Mouse (Mus musculus) midbrain, embryonic 14.5 days (tissue): ENCODE data around the gene Fitm1. TPM values are rescaled to one million over a fixed set of nuclear protein-coding genes. Genes with fewer than 3 reads are reported as not detected.

Experiments used
- ATAC-seq: fragments of 200-750 bp; cut with Nextera tagmentation; 2 replicates; pipeline ENCODE4 v1.8.0; 2017; ENCODE audit warnings: moderate number of reproducible peaks, moderate library complexity; ENCODE audit not compliant: low FRiP score, low TSS enrichment
- DNase-seq: peaks from one replicate; pipeline ENCODE4 v3.0.0-alpha.2; 2015
- H3K27ac ChIP-seq: fragments of 300-500 bp; sonication (generic); replicated peaks from 2 replicates; pipeline ENCODE4 v1.5.1; 2014; ENCODE audit warnings: mild to moderate bottlenecking, low read depth, low read length, moderate library complexity
- H3K27me3 ChIP-seq: fragments of 300-500 bp; sonication (generic); 2 replicates; pipeline ENCODE4 v1.6.1; 2014; ENCODE audit warnings: low read length, control low read depth, mixed read lengths; ENCODE audit not compliant: control insufficient read depth, insufficient read depth
- H3K36me3 ChIP-seq: fragments of 300-500 bp; sonication (generic); 2 replicates; pipeline ENCODE4 v1.6.1; 2014; ENCODE audit warnings: low read length, control low read depth; ENCODE audit not compliant: control insufficient read depth, insufficient read depth
- H3K4me1 ChIP-seq: fragments of 300-500 bp; sonication (generic); 2 replicates; pipeline ENCODE4 v1.6.1; 2014; ENCODE audit warnings: mild to moderate bottlenecking, antibody characterized with exemption, low read length, control low read depth; ENCODE audit not compliant: control insufficient read depth, insufficient read depth
- H3K4me2 ChIP-seq: fragments of 300-500 bp; sonication (generic); 2 replicates; pipeline ENCODE4 v1.6.1; 2014; ENCODE audit warnings: mild to moderate bottlenecking, low read length, moderate library complexity
- H3K4me3 ChIP-seq: fragments of 300-500 bp; sonication (generic); replicated peaks from 2 replicates; pipeline ENCODE4 v1.5.1; 2014; ENCODE audit warnings: low read depth, low read length
- H3K9ac ChIP-seq: fragments of 300-500 bp; sonication (generic); replicated peaks from 2 replicates; pipeline ENCODE4 v1.6.1; 2014; ENCODE audit warnings: mild to moderate bottlenecking, low read length, moderate library complexity
- H3K9me3 ChIP-seq: fragments of 300-500 bp; sonication (generic); 2 replicates; pipeline ENCODE4 v1.6.1; 2016; ENCODE audit warnings: low read length, control low read depth, mixed read lengths; ENCODE audit not compliant: control insufficient read depth
- WGBS: fragments of 180-500 bp; shearing (Covaris S2); extraction: QIAGEN DNeasy Blood & Tissue Kit; methylation state at CpG from one replicate; pipeline ENCODE4 v1.1.7; 2014; 5-methylcytosine and 5-hydroxymethylcytosine counted together
- polyA plus RNA-seq: library from polyadenylated mRNA; unstranded; fragments of >200 nt; fragmentation: Nextera tagmentation; extraction: Ambion mirVana; gene quantifications from 2 replicates; pipeline ENCODE4 v1.2.1, GENCODE M21; 2014

Fitm1 gene
- polyA plus RNA-seq, 1 experiment from 2014 or later = not detected

GRCm38 (mm10) chr14:55585566-55585960 is 10.1 kb downstream of the Fitm1 start:
- H3K4me3 ChIP-seq = no peak overlapping the region
- 68% methylated on average over 6 of the region's 6 CpGs for WGBS
- H3K4me2 ChIP-seq = peak overlapping the region; percentile 68

GRCm38 (mm10) chr14:55586149-55586548 is 10.7 kb downstream of the Fitm1 start:
- Histone ChIP-seq H3K4me3 (no peak overlapping the region), H3K27me3 (no peaks in the 10 kb centered on the region), H3K9me3 (no peaks in the 10 kb centered on the region; the same call in 1 of the 2 replicates), H3K27ac (no peak overlapping the region), H3K4me2 (no peak overlapping the region), H3K9ac (no peak overlapping the region), H3K4me1 (peaks cover 6% of the 10 kb centered on the region), H3K36me3 (peaks cover 15% of the 10 kb centered on the region)
- ATAC-seq (no peak), DNase-seq (no peak)
- 94% methylated on average over 2 of the region's 2 CpGs for WGBS

More at GRCm38 (mm10) chr14:55585566-55585960, 10.1 kb downstream of the Fitm1 start:
- peaks cover 6% of the 10 kb centered on the region for H3K4me1 ChIP-seq
- no peaks in the 10 kb centered on the region; the same call in 1 of the 2 replicates for H3K9me3 ChIP-seq
- H3K9ac ChIP-seq = no peak overlapping the region
- DNase-seq (no peak), ATAC-seq (no peak)
- no peaks in the 10 kb centered on the region for H3K27me3 ChIP-seq
- H3K27ac ChIP-seq = no peak overlapping the region
- peaks cover 21% of the 10 kb centered on the region for H3K36me3 ChIP-seq

- H3K9me3 ChIP-seq = no peaks in the 10 kb centered on the region
- H3K4me3 ChIP-seq = no peak overlapping the region
- H3K4me1 ChIP-seq = peaks cover 18% of the 10 kb centered on the region
- no peaks in the 10 kb centered on the region for H3K27me3 ChIP-seq
- no peak overlapping the region for H3K9ac ChIP-seq
- H3K27ac ChIP-seq = no peak overlapping the region
- DNase-seq (no peak), ATAC-seq (no peak)
- H3K4me2 ChIP-seq = no peak overlapping the region
- 97% methylated on average over 5 of the region's 5 CpGs for WGBS
- peaks cover 11% of the 10 kb centered on the region for H3K36me3 ChIP-seq
Observed at GRCm38 (mm10) chr14:55589271-55589670, 13.9 kb downstream of the Fitm1 start.

DNA sequence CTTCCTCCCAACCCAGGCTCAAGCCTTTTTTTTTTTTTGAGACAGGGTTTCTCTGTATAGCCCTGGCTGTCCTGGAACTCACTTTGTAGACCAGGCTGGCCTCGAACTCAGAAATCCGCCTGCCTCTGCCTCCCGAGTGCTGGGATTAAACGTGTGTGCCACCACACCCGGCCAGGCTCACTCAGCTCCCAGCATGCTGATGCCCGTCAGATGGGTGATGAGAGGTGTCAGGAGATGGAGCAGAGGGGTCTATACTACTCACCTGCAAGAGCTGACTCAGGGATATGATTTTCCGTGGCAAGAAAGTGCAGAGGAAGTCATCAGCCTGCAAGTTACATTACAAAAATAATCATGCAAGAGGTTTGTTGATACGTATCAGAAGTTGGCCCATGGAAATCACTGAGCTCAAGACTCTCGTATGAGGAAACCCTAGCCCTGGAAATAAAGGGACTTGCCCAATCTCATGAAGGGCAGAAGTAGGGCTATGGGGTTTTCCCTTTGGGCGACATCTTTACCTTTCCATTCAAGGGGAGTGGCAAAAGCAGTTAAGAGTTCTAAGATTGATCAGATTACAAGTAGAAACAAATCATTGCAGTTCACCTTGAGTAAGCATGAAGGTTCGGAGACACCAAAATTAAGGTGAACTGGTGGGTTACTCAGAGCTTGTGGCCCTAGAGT is 14.5 kb downstream of the Fitm1 start:
- Histone ChIP-seq H3K36me3 (peaks cover 18% of the 10 kb centered on the region), H3K27me3 (no peaks in the 10 kb centered on the region), H3K9ac (peak overlapping the region; percentile 88; the same call in 1 of the 2 replicates), H3K4me1 (peaks cover 18% of the 10 kb centered on the region), H3K9me3 (no peaks in the 10 kb centered on the region), H3K4me2 (peak overlapping the region; percentile 98), H3K27ac (no peak overlapping the region), H3K4me3 (peak overlapping the region; percentile 90)
- 92% methylated on average over 11 of the region's 11 CpGs for WGBS
- ATAC-seq (no peak), DNase-seq (no peak)

- H3K9me3 ChIP-seq = no peaks in the 10 kb centered on the region
- H3K9ac ChIP-seq = peak within 1 kb of the TSS; percentile 88
- peak within 1 kb of the TSS; percentile 90 for H3K4me3 ChIP-seq
- H3K4me1 ChIP-seq = peaks cover 18% of the 10 kb centered on the region
- H3K4me2 ChIP-seq = peak within 1 kb of the TSS; percentile 98
- WGBS = under 1% methylated on average over 22 of the region's 22 CpGs
- DNase-seq (peak; percentile 94), ATAC-seq (peak; percentile 95)
- H3K36me3 ChIP-seq = peaks cover 27% of the 10 kb centered on the region
- H3K27ac ChIP-seq = peak within 1 kb of the TSS; percentile 90
- no peaks in the 10 kb centered on the region for H3K27me3 ChIP-seq
Observed at GRCm38 (mm10) chr14:55590748-55591330, 15.4 kb downstream of the Fitm1 start, which contains the start of gene Psme2. Gene Psme2, minus strand, starts transcription at chr14:55591113.

DNA sequence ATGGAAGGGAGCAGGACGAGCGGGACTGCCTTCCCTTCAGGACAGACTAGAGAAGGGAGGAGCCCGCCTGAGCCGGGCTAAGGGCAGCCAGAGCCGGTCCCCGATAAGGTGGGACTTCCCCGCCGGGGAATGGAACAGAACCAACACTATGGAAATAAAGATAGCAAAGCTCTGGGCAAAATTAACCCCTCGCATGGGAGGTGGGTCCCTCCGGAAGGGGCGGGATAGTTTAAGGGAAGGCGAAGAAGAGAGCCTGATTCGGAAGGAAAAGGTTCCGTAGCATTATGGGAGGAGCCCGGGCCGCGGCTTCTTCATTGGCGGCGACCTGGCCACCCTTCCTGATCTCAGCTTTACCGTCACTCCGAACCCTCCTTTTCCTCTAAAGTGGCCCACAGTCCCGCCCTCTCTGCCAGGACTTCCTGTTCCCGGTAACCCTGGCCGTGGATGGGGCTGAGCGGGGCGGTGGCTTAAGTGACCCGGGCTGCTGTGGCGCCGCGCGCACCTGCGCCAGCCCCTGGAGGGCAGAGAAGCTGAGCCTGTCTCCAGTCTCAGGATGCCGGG is 16.0 kb downstream of the Fitm1 start, which contains the start of gene Rnf31:
Gene Rnf31, plus strand, starts transcription at position 378 of the 561 bp plus-strand sequence.
- Histone ChIP-seq H3K27me3 (no peaks in the 10 kb centered on the region), H3K4me2 (peak within 1 kb of the TSS; percentile 98), H3K36me3 (peaks cover 33% of the 10 kb centered on the region), H3K9me3 (no peaks in the 10 kb centered on the region), H3K9ac (peak within 1 kb of the TSS; percentile 88), H3K4me1 (peaks cover 18% of the 10 kb centered on the region), H3K27ac (peak within 1 kb of the TSS; percentile 90), H3K4me3 (peak within 1 kb of the TSS; percentile 90)
- WGBS = under 1% methylated on average over 33 of the region's 33 CpGs
- peak; percentile 89 for ATAC-seq
- DNase-seq = peak; percentile 93

GRCm38 (mm10) chr14:55592226-55592625 is 16.8 kb downstream of the Fitm1 start:
- ATAC-seq = no peak
- Histone ChIP-seq H3K9ac (peak overlapping the region; percentile 88), H3K27me3 (no peaks in the 10 kb centered on the region), H3K36me3 (peaks cover 37% of the 10 kb centered on the region), H3K4me3 (peak overlapping the region; percentile 90), H3K4me1 (peaks cover 18% of the 10 kb centered on the region), H3K4me2 (peak overlapping the region; percentile 98), H3K27ac (peak overlapping the region; percentile 90; the same call in 1 of the 2 replicates), H3K9me3 (no peaks in the 10 kb centered on the region)
- DNase-seq = no peak
- WGBS = 10% methylated on average over 16 of the region's 16 CpGs

GRCm38 (mm10) chr14:55596036-55596690 is 20.7 kb downstream of the Fitm1 start:
- Histone ChIP-seq H3K4me2 (no peak overlapping the region), H3K4me3 (no peak overlapping the region), H3K4me1 (peaks cover 11% of the 10 kb centered on the region), H3K9me3 (no peaks in the 10 kb centered on the region), H3K9ac (no peak overlapping the region), H3K27me3 (no peaks in the 10 kb centered on the region), H3K36me3 (peaks cover 65% of the 10 kb centered on the region), H3K27ac (no peak overlapping the region)
- DNase-seq (no peak), ATAC-seq (no peak)
- WGBS = 70% methylated on average over 13 of the region's 13 CpGs
